Mouse (Mus musculus): ENCODE measurements around the gene Sparc. TPM values are rescaled to one million over a fixed set of nuclear protein-coding genes. Genes with fewer than 3 reads are reported as not detected.
A peak's percentile ranks its signal among the peaks of the same experiment; 100 is the strongest.

Sparc gene
- polyA plus RNA-seq, 1 experiment from 2014 or later: 1,182 TPM

GRCm38 (mm10) chr11:55464707-55465106, 41.7 kb upstream of the Sparc start:
- H3K36me3 ChIP-seq (ENCODE audit: control insufficient read depth, insufficient read depth, low read length): no peaks in the 10 kb centered on the region
- peaks cover 14% of the 10 kb centered on the region for H3K4me1 ChIP-seq (ENCODE audit: control insufficient read depth, insufficient read depth, low read length)
- H3K27ac ChIP-seq (ENCODE audit: low read depth, low read length): no peak overlapping the region
- ATAC-seq (replicated peaks; ENCODE audit: insufficient number of reproducible peaks, low FRiP score, low TSS enrichment): no peak
- no peak overlapping the region for H3K4me3 ChIP-seq (ENCODE audit: low read depth, low read length)
- WGBS (ENCODE audit: insufficient replicate concordance): 81% methylated on average over 10 of the region's 10 CpGs
- H3K4me2 ChIP-seq: no peak overlapping the region
- H3K9ac ChIP-seq (ENCODE audit: low read depth, low read length): no peak overlapping the region
- no peaks in the 10 kb centered on the region for H3K9me3 ChIP-seq (replicated peaks; ENCODE audit: control insufficient read depth, low read length)
- no peaks in the 10 kb centered on the region for H3K27me3 ChIP-seq (ENCODE audit: control insufficient read depth, insufficient read depth, low read length)

GRCm38 (mm10) chr11:55462149-55462548, 39.2 kb upstream of the Sparc start:
- Histone ChIP-seq H3K27ac (ENCODE audit: low read depth, low read length) (0 out of 2 replicates have a peak overlapping the region, but pooled peaks have one; percentile 90), H3K9me3 (replicated peaks; ENCODE audit: control insufficient read depth, low read length) (no peaks in the 10 kb centered on the region), H3K4me1 (ENCODE audit: control insufficient read depth, insufficient read depth, low read length) (peaks cover 14% of the 10 kb centered on the region), H3K27me3 (ENCODE audit: control insufficient read depth, insufficient read depth, low read length) (no peaks in the 10 kb centered on the region), H3K36me3 (ENCODE audit: control insufficient read depth, insufficient read depth, low read length) (0 out of 2 replicates have a peak, but pooled peaks cover 2% of the 10 kb centered on the region), H3K9ac (ENCODE audit: low read depth, low read length) (no peak overlapping the region), H3K4me2 (no peak overlapping the region), H3K4me3 (ENCODE audit: low read depth, low read length) (no peak overlapping the region)
- 96% methylated on average over 9 of the region's 9 CpGs for WGBS (ENCODE audit: insufficient replicate concordance)
- ATAC-seq (replicated peaks; ENCODE audit: insufficient number of reproducible peaks, low FRiP score, low TSS enrichment): no peak

- Histone ChIP-seq H3K4me2 (peak within 1 kb of the TSS; percentile 96), H3K36me3 (ENCODE audit: control insufficient read depth, insufficient read depth, low read length) (0 out of 2 replicates have a peak, but pooled peaks cover 2% of the 10 kb centered on the region), H3K4me1 (ENCODE audit: control insufficient read depth, insufficient read depth, low read length) (peaks cover 14% of the 10 kb centered on the region), H3K27ac (ENCODE audit: low read depth, low read length) (peak within 1 kb of the TSS; percentile 90), H3K4me3 (ENCODE audit: low read depth, low read length) (peak within 1 kb of the TSS; percentile 89), H3K9ac (ENCODE audit: low read depth, low read length) (peak within 1 kb of the TSS; percentile 75), H3K27me3 (ENCODE audit: control insufficient read depth, insufficient read depth, low read length) (no peaks in the 10 kb centered on the region), H3K9me3 (replicated peaks; ENCODE audit: control insufficient read depth, low read length) (no peaks in the 10 kb centered on the region)
- peak; percentile 94 for ATAC-seq (replicated peaks; ENCODE audit: insufficient number of reproducible peaks, low FRiP score, low TSS enrichment)
- under 1% methylated on average over 36 of the region's 36 CpGs for WGBS (ENCODE audit: insufficient replicate concordance)
Observed at GRCm38 (mm10) chr11:55461019-55461645, 38.1 kb upstream of the Sparc start, which contains the start of gene Atox1. Gene Atox1 (minus strand): TSS chr11:55461239.

- H3K9ac ChIP-seq (ENCODE audit: low read depth, low read length): peak overlapping the region; percentile 75
- H3K4me3 ChIP-seq (ENCODE audit: low read depth, low read length): peak overlapping the region; percentile 89
- no peaks in the 10 kb centered on the region for H3K9me3 ChIP-seq (replicated peaks; ENCODE audit: control insufficient read depth, low read length)
- peak overlapping the region; percentile 96 for H3K4me2 ChIP-seq
- H3K27ac ChIP-seq (ENCODE audit: low read depth, low read length): peak overlapping the region; percentile 79
- ATAC-seq (replicated peaks; ENCODE audit: insufficient number of reproducible peaks, low FRiP score, low TSS enrichment): peak; percentile 58
- H3K36me3 ChIP-seq (ENCODE audit: control insufficient read depth, insufficient read depth, low read length): 0 out of 2 replicates have a peak, but pooled peaks cover 2% of the 10 kb centered on the region
- no peaks in the 10 kb centered on the region for H3K27me3 ChIP-seq (ENCODE audit: control insufficient read depth, insufficient read depth, low read length)
- WGBS (ENCODE audit: insufficient replicate concordance): under 1% methylated on average over 17 of the region's 17 CpGs
- peaks cover 14% of the 10 kb centered on the region for H3K4me1 ChIP-seq (ENCODE audit: control insufficient read depth, insufficient read depth, low read length)
Observed at GRCm38 (mm10) chr11:55460559-55461018, 37.6 kb upstream of the Sparc start.

GRCm38 (mm10) chr11:55459850-55460558, 37.0 kb upstream of the Sparc start:
- Histone ChIP-seq H3K9ac (ENCODE audit: low read depth, low read length) (peak overlapping the region; percentile 75), H3K4me3 (ENCODE audit: low read depth, low read length) (peak overlapping the region; percentile 89), H3K27me3 (ENCODE audit: control insufficient read depth, insufficient read depth, low read length) (no peaks in the 10 kb centered on the region), H3K4me2 (peak overlapping the region; percentile 96), H3K27ac (ENCODE audit: low read depth, low read length) (peak overlapping the region; percentile 79), H3K9me3 (replicated peaks; ENCODE audit: control insufficient read depth, low read length) (no peaks in the 10 kb centered on the region), H3K4me1 (ENCODE audit: control insufficient read depth, insufficient read depth, low read length) (peaks cover 14% of the 10 kb centered on the region), H3K36me3 (ENCODE audit: control insufficient read depth, insufficient read depth, low read length) (0 out of 2 replicates have a peak, but pooled peaks cover 2% of the 10 kb centered on the region)
- ATAC-seq (replicated peaks; ENCODE audit: insufficient number of reproducible peaks, low FRiP score, low TSS enrichment): no peak
- WGBS (ENCODE audit: insufficient replicate concordance): 12% methylated on average over 3 of the region's 3 CpGs

- Histone ChIP-seq H3K27ac (ENCODE audit: low read depth, low read length) (no peak overlapping the region), H3K4me3 (ENCODE audit: low read depth, low read length) (no peak overlapping the region), H3K36me3 (ENCODE audit: control insufficient read depth, insufficient read depth, low read length) (0 out of 2 replicates have a peak, but pooled peaks cover 2% of the 10 kb centered on the region), H3K27me3 (ENCODE audit: control insufficient read depth, insufficient read depth, low read length) (no peaks in the 10 kb centered on the region), H3K9ac (ENCODE audit: low read depth, low read length) (no peak overlapping the region), H3K9me3 (replicated peaks; ENCODE audit: control insufficient read depth, low read length) (no peaks in the 10 kb centered on the region), H3K4me2 (no peak overlapping the region), H3K4me1 (ENCODE audit: control insufficient read depth, insufficient read depth, low read length) (peaks cover 14% of the 10 kb centered on the region)
- WGBS (ENCODE audit: insufficient replicate concordance): 66% methylated on average over 4 of the region's 4 CpGs
- ATAC-seq (replicated peaks; ENCODE audit: insufficient number of reproducible peaks, low FRiP score, low TSS enrichment): no peak
Observed at GRCm38 (mm10) chr11:55458501-55458900, 35.5 kb upstream of the Sparc start.

GRCm38 (mm10) chr11:55455166-55455565, 32.2 kb upstream of the Sparc start:
- Histone ChIP-seq H3K9ac (ENCODE audit: low read depth, low read length) (no peak overlapping the region), H3K36me3 (ENCODE audit: control insufficient read depth, insufficient read depth, low read length) (peaks cover 2% of the 10 kb centered on the region; the same call in 1 of the 2 replicates), H3K4me1 (ENCODE audit: control insufficient read depth, insufficient read depth, low read length) (peaks cover 10% of the 10 kb centered on the region), H3K4me3 (ENCODE audit: low read depth, low read length) (no peak overlapping the region), H3K9me3 (replicated peaks; ENCODE audit: control insufficient read depth, low read length) (no peaks in the 10 kb centered on the region), H3K27ac (ENCODE audit: low read depth, low read length) (no peak overlapping the region), H3K27me3 (ENCODE audit: control insufficient read depth, insufficient read depth, low read length) (no peaks in the 10 kb centered on the region), H3K4me2 (no peak overlapping the region)
- no peak for ATAC-seq (replicated peaks; ENCODE audit: insufficient number of reproducible peaks, low FRiP score, low TSS enrichment)
- WGBS (ENCODE audit: insufficient replicate concordance): 64% methylated on average over 2 of the region's 2 CpGs

GRCm38 (mm10) chr11:55453640-55454039, 30.7 kb upstream of the Sparc start:
- Histone ChIP-seq H3K4me2 (no peak overlapping the region), H3K4me3 (ENCODE audit: low read depth, low read length) (no peak overlapping the region), H3K27me3 (ENCODE audit: control insufficient read depth, insufficient read depth, low read length) (no peaks in the 10 kb centered on the region), H3K36me3 (ENCODE audit: control insufficient read depth, insufficient read depth, low read length) (peaks cover 2% of the 10 kb centered on the region; the same call in 1 of the 2 replicates), H3K4me1 (ENCODE audit: control insufficient read depth, insufficient read depth, low read length) (no peaks in the 10 kb centered on the region), H3K9ac (ENCODE audit: low read depth, low read length) (no peak overlapping the region), H3K27ac (ENCODE audit: low read depth, low read length) (no peak overlapping the region), H3K9me3 (replicated peaks; ENCODE audit: control insufficient read depth, low read length) (no peaks in the 10 kb centered on the region)
- no peak for ATAC-seq (replicated peaks; ENCODE audit: insufficient number of reproducible peaks, low FRiP score, low TSS enrichment)
- 78% methylated on average over 4 of the region's 4 CpGs for WGBS (ENCODE audit: insufficient replicate concordance)
